Mouse (Mus musculus) ES-E14 (cell line): Measurements from ENCODE around the gene Prpf19. TPM values are rescaled to one million over a fixed set of nuclear protein-coding genes. Genes with fewer than 3 reads are reported as not detected.

Experiments
- DNase-seq: peaks from one replicate; pipeline ENCODE4 v3.0.0-alpha.2; 2013; ENCODE audit warnings: low read depth, low spot score
- H3K27ac ChIP-seq: 2 replicates; pipeline ENCODE4 v1.5.1; 2012; ENCODE audit warnings: low read depth, mild to moderate bottlenecking, low read length, moderate library complexity, mixed read lengths; ENCODE audit not compliant: poor library complexity, insufficient read depth, severe bottlenecking
- H3K36me3 ChIP-seq: 2 replicates; pipeline ENCODE4 v1.6.1; 2012; ENCODE audit warnings: mild to moderate bottlenecking, low read length, moderate library complexity, mixed read lengths; ENCODE audit not compliant: control insufficient read depth, poor library complexity, insufficient read depth, severe bottlenecking
- H3K4me1 ChIP-seq, 2 experiments: fragments of 150-350 bp in 1 of 2; sonication (generic) in 1 of 2; 2 replicates each; pipeline ENCODE4 v1.6.1; 2012; ENCODE audit warnings: low read length in 2 of 2, mild to moderate bottlenecking in 1 of 2, mixed read lengths in 1 of 2; ENCODE audit not compliant: control insufficient read depth in 2 of 2, insufficient read depth in 2 of 2, poor library complexity in 1 of 2
- H3K4me3 ChIP-seq, 2 experiments: fragments of 150-350 bp in 1 of 2; sonication (generic) in 1 of 2; 2 replicates each; pipeline ENCODE4 v1.5.1; 2012; ENCODE audit warnings: low read length in 2 of 2, low read depth in 1 of 2, mild to moderate bottlenecking in 1 of 2, mixed read lengths in 1 of 2; ENCODE audit not compliant: insufficient read depth in 1 of 2, poor library complexity in 1 of 2, severe bottlenecking in 1 of 2
- H3K9ac ChIP-seq: 2 replicates; pipeline ENCODE4 v1.6.1; 2012; ENCODE audit warnings: low read depth, mild to moderate bottlenecking, low read length, mixed read lengths; ENCODE audit not compliant: poor library complexity, insufficient read depth, severe bottlenecking
- H3K9me3 ChIP-seq: fragments of 150-350 bp; sonication (generic); 2 replicates; pipeline ENCODE4 v1.6.1; 2012; ENCODE audit warnings: low read depth, mild to moderate bottlenecking, low read length; ENCODE audit not compliant: control insufficient read depth, insufficient read depth
- CHD2 ChIP-seq: IDR thresholded peaks from 2 replicates; pipeline ENCODE4 v1.6.1; 2014; ENCODE audit warnings: mild to moderate bottlenecking, low read depth, low read length, inconsistent platforms
- HCFC1 ChIP-seq: IDR thresholded peaks from 2 replicates; pipeline ENCODE4 v1.6.1; 2012; ENCODE audit warnings: low read length, inconsistent platforms, borderline replicate concordance; ENCODE audit not compliant: insufficient read depth
- MAFK ChIP-seq: IDR thresholded peaks from 2 replicates; pipeline ENCODE4 v1.6.1; 2014; ENCODE audit warnings: mild to moderate bottlenecking, low read depth, low read length, inconsistent platforms; ENCODE audit not compliant: insufficient read depth
- ZC3H11A ChIP-seq: IDR thresholded peaks from 2 replicates; pipeline ENCODE4 v1.6.1; 2012; ENCODE audit warnings: low read depth, mild to moderate bottlenecking, inconsistent platforms, low read length, borderline replicate concordance
- ZNF384 ChIP-seq: IDR thresholded peaks from 2 replicates; pipeline ENCODE4 v1.6.1; 2012; ENCODE audit warnings: low read depth, low read length, inconsistent platforms
- in situ Hi-C, 2 experiments: fragments of 600-800 bp; cut with MboI; formaldehyde crosslinking; loops; one replicate each; pipeline ENCODE4 v1.15.1; 2025; ENCODE audit warnings: low sequenced_read_pairs in 2 of 2, inconsistent platforms in 1 of 2; ENCODE audit not compliant: unreplicated experiment in 2 of 2
- total RNA-seq: library from RNA; depleted of rRNA; stranded (reverse); fragments of 300-350 nt; gene quantifications from 2 replicates; pipeline ENCODE4 v1.2.3, GENCODE M21; 2012

Prpf19 gene
- total RNA-seq, 1 experiment, result 146 TPM

GRCm38 (mm10) chr19:10867946-10868622 is 26.9 kb upstream of the Prpf19 start:
- Histone ChIP-seq H3K9me3 (no peaks in the 10 kb centered on the region), H3K4me3 (peak overlapping the region; percentile 82 to 84; a peak in 3 of 4 replicates), H3K27ac (no peak overlapping the region), H3K9ac (0 out of 2 replicates have a peak overlapping the region, but pooled peaks have one; percentile 85), H3K4me1 (peaks cover 4 to 9% of the 10 kb centered on the region in 2 experiments; a peak in 2 of 4 replicates), H3K36me3 (peaks cover 18% of the 10 kb centered on the region; the same call in 1 of the 2 replicates)
- no peak for TF ChIP-seq ZNF384
- no peak for TF ChIP-seq MAFK
- TF ChIP-seq CHD2, result no peak
- no peak for TF ChIP-seq ZC3H11A
- in situ Hi-C loops, result no loop called here
- DNase-seq, result no peak

GRCm38 (mm10) chr19:10868623-10869141 is 26.3 kb upstream of the Prpf19 start:
- in situ Hi-C loops, result no loop called here
- Histone ChIP-seq H3K9me3 (no peaks in the 10 kb centered on the region), H3K27ac (no peak overlapping the region), H3K4me1 (peaks cover 4 to 9% of the 10 kb centered on the region in 2 experiments; a peak in 2 of 4 replicates), H3K36me3 (peaks cover 18% of the 10 kb centered on the region; the same call in 1 of the 2 replicates), H3K9ac (peak overlapping the region; percentile 85), H3K4me3 (peak overlapping the region; percentile 82 to 84)
- TF ChIP-seq HCFC1 (no peak), MAFK (no peak), CHD2 (no peak), ZNF384 (no peak), ZC3H11A (no peak)
- no peak for DNase-seq

- peaks cover 22% of the 10 kb centered on the region; the same call in 1 of the 2 replicates for H3K36me3 ChIP-seq
- H3K27ac ChIP-seq, result no peak overlapping the region
- H3K9me3 ChIP-seq, result no peaks in the 10 kb centered on the region
- peak overlapping the region; percentile 85 for H3K9ac ChIP-seq
- peaks cover 4 to 9% of the 10 kb centered on the region in 2 experiments; a peak in 2 of 4 replicates for H3K4me1 ChIP-seq
- no peak for TF ChIP-seq ZNF384
- no peak for TF ChIP-seq ZC3H11A
- TF ChIP-seq MAFK, result no peak
- no peak for TF ChIP-seq HCFC1
- no peak for TF ChIP-seq CHD2
- in situ Hi-C loops, result no loop called here
- DNase-seq, result peak; percentile 52
- peak overlapping the region; percentile 82 to 84 for H3K4me3 ChIP-seq
These were observed 25.7 kb upstream of the Prpf19 start for GRCm38 (mm10) chr19:10869241-10869885.

GRCm38 (mm10) chr19:10869886-10870527 is 25.0 kb upstream of the Prpf19 start, which contains the start of gene Tmem132a:
Gene Tmem132a (minus strand): TSS chr19:10869940.
- Histone ChIP-seq H3K9me3 (no peaks in the 10 kb centered on the region), H3K36me3 (peaks cover 22% of the 10 kb centered on the region; the same call in 1 of the 2 replicates), H3K27ac (no peak within 1 kb of the TSS), H3K9ac (peak within 1 kb of the TSS; percentile 85), H3K4me3 (peak within 1 kb of the TSS; percentile 82 to 84), H3K4me1 (peaks cover 4 to 9% of the 10 kb centered on the region in 2 experiments; a peak in 2 of 4 replicates)
- DNase-seq, result no peak
- in situ Hi-C loops, result no loop called here
- no peak for TF ChIP-seq ZC3H11A
- TF ChIP-seq MAFK, result no peak
- TF ChIP-seq CHD2, result no peak
- no peak for TF ChIP-seq ZNF384
- TF ChIP-seq HCFC1, result no peak
